Mouse (Mus musculus): ENCODE measurements around the gene Stk10.

Stk10 gene

DNA sequence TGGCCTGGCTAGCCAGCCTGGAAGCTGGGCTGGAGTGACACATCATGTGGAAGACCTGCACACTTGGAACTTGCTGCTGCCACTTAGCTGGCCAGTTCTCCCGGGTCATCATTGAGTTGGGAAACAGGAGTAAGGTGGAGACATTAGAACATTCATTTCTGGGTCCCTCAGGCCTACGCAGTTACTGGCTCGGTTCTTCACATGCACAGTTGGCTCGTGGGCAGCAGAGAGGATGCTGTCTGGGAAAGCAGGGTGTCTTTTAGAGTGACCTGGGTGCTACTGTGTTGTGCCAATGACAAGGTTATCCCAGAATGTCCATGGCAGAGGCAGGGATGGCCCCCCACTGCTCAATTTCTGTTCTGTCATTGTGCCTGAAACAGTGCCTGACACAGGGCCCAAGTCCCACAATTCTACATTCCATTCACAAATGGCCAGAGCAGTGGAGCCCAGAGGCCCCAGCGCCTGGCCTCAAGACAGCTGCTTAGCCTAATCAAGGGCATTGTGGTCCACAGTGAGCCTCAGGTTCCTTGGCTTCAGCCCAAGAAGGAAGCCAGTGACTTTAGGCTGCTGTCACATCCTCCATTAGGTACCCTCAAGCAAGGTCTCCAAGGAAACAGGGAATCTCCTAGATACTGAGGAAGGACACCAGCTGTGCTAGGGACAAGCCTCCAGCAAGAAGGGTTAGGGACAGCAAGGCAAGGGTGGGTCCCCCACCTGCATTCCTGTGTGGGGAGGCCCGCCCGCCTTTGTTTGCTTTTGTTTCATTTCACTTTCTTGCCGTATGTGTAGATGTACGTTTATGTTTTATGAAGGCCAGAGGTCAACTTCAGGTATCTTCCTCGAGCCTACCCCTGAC is 34.1 kb downstream of the Stk10 start:
- DNase-seq (ENCODE audit: inconsistent age in 2 of 2, low spot score in 1 of 2), result no peak

- DNase-seq (ENCODE audit: inconsistent age in 2 of 2, low spot score in 1 of 2), result no peak
Observed at GRCm38 (mm10) chr11:32568060-32568459, 35.0 kb downstream of the Stk10 start.

DNA sequence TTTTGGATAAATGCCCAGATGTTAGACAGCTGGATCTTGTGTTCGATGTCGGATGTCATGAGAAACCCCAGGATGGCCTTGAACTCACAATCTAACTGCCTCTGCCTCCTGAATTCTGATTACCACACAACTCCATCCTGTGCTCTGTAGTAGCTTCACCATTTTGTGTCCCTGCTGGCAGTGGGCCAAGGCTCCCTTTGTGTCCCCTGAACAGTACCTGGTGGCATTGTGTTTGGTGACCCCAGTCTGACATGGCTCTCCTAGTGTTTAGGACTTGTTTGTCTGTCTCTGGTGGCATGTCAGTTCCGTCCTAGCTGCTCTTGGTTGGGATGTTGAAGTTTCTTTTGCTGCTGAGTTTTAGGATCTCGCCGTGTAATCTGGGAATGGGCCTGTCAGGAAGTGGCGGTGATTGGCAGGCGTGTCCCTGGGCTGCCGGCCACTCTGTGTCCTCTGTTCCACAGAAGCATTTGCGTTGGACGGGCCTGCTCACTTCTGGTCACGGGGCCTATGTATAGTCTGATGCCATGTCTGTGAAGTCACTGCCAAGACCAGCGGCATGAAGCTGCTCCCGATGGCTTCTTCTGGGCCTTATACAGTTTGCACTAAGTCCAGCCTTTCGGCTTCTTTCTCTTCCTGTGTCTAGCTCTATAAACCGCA is 35.7 kb downstream of the Stk10 start:
- no peak for DNase-seq (ENCODE audit: inconsistent age in 2 of 2, low spot score in 1 of 2)

- no peak for DNase-seq (ENCODE audit: inconsistent age in 2 of 2, low spot score in 1 of 2)
Observed at GRCm38 (mm10) chr11:32571103-32571502, 38.0 kb downstream of the Stk10 start.

DNA sequence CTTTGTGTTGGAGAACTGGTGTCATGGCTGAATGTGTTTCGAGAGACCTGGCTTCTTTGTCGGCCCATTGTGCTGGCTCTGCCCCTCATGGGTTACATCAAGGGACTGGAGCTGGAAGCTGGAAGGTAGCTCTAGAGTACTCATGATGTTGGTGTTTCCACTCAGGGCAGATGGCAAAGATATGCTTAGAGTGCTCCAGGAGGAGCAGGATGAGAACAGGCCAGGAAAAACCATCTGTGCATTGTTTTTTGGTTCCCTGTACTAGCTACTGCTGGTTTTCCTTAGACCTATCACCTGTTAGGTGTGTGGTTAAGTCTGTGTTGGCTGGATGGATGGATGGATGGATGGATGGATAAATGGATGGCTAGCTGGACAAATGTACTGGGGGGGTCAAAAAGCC is 40.6 kb downstream of the Stk10 start:
- DNase-seq (ENCODE audit: inconsistent age in 2 of 2, low spot score in 1 of 2), result no peak

- DNase-seq (ENCODE audit: inconsistent age in 2 of 2, low spot score in 1 of 2), result no peak
Observed at GRCm38 (mm10) chr11:32575964-32576759, 43.1 kb downstream of the Stk10 start.

GRCm38 (mm10) chr11:32576760-32577050 is 43.6 kb downstream of the Stk10 start:
- no peak for DNase-seq (ENCODE audit: inconsistent age in 2 of 2, low spot score in 1 of 2)

- peak in 1 of 2 experiments; percentile 37 for DNase-seq (ENCODE audit: inconsistent age in 2 of 2, low spot score in 1 of 2)
Observed at GRCm38 (mm10) chr11:32580305-32580947, 47.3 kb downstream of the Stk10 start.

GRCm38 (mm10) chr11:32581031-32581430 is 47.9 kb downstream of the Stk10 start:
- DNase-seq (ENCODE audit: inconsistent age in 2 of 2, low spot score in 1 of 2), result no peak

GRCm38 (mm10) chr11:32582813-32583212 is 49.7 kb downstream of the Stk10 start:
- DNase-seq (ENCODE audit: inconsistent age in 2 of 2, low spot score in 1 of 2), result no peak

- no peak for DNase-seq (ENCODE audit: inconsistent age in 2 of 2, low spot score in 1 of 2)
Observed at GRCm38 (mm10) chr11:32585996-32586395, 52.9 kb downstream of the Stk10 start.

DNA sequence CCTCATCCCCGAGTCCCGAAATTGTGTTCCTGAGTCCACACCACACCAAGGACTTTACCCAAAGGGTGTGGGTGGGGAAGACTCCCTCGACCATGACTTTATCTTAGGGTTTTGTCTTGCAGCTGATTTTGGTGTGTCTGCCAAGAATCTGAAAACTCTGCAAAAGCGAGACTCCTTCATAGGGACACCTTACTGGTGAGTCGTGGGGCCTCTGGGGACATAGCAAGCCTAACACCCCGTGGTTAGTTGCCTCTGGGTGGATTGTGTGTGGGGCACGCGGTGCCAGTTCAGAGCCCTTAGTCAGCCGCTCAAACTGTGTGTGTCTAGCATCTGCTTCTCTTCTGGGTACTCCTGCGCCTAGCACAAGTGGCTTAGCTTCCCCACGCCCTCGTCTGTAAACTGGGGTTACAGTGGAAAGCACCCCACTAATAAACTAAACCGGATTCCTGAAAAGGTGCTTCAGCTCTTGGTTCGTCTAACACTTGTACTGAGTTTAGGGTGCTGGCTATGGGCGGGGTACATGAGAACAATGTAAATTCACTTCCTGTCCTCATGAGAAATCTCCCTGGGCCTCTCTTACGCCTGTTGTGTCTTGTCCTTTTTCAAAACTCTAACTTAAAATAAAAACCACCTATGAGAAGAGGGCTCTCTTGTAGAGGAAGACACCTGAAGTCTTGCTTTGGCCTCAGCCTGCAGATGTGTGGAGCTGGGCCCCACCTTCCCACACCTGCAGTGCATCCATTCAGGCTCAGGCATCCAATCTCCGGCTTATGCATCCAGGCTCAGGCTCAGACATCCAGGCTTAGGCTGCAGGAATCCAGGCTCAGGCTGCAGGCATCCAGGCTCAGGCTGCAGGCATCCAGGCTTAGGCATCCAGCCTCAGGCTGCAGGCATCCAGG is 54.3 kb downstream of the Stk10 start:
- DNase-seq (ENCODE audit: inconsistent age in 2 of 2, low spot score in 1 of 2), result no peak

GRCm38 (mm10) chr11:32588090-32588891 is 55.2 kb downstream of the Stk10 start:
- DNase-seq (ENCODE audit: inconsistent age in 2 of 2, low spot score in 1 of 2), result peak; percentile 60 to 90

DNA sequence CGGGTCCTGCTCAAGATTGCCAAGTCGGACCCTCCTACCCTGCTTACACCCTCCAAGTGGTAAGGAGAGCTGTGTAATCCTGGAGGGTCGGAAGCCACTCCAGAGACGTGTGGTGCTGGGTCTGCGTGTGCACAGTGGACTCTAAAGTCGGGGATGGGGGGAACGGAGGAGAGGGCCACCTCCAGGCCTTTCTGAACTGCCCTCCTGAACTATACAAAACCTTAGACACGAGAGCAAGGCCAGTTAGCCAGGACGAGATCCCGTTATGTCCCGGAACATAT is 55.7 kb downstream of the Stk10 start:
- DNase-seq (ENCODE audit: inconsistent age in 2 of 2, low spot score in 1 of 2), result no peak

DNA sequence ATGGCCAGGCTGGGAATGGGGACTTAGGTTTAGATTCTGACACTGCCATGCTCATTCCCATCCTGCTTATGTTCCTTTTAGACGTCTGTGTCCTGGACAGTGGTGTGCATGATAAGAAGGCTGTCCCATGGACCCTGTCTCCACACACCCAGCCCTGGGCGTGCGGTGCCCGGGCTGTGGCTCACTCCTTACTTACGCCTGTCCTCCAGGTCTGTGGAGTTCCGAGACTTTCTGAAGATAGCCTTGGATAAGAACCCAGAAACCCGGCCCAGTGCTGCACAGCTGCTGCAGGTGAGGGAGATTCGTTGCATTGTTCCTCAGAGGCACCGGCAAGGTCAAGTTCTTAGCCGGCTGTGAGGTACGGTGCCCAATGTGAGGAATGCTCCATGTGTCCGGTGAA is 56.1 kb downstream of the Stk10 start:
- no peak for DNase-seq (ENCODE audit: inconsistent age in 2 of 2, low spot score in 1 of 2)

- DNase-seq (ENCODE audit: inconsistent age in 2 of 2, low spot score in 1 of 2), result peak in 1 of 2 experiments; percentile 16
Observed at GRCm38 (mm10) chr11:32589791-32590190, 56.7 kb downstream of the Stk10 start.

DNA sequence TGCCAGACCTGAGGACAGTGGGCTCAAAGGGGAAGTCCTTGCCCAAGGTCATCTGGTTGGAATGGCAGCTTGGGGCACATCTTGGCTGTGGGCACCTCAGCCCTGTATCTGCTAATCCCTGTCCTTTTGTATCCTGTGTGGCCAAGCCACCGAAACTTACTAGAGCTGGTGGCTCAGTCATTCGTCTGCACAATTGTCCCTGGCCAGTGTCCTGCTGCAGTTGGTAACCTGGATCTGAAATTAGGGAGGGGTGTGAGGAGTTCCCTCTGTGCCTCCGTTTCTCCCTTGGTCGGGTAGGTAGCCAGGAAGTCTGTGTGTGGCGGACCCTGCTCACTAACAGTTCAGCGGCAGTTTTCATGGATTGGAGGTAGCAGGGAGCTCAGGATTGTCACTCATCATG is 57.1 kb downstream of the Stk10 start:
- DNase-seq (ENCODE audit: inconsistent age in 2 of 2, low spot score in 1 of 2), result peak in 1 of 2 experiments; percentile 16

DNA sequence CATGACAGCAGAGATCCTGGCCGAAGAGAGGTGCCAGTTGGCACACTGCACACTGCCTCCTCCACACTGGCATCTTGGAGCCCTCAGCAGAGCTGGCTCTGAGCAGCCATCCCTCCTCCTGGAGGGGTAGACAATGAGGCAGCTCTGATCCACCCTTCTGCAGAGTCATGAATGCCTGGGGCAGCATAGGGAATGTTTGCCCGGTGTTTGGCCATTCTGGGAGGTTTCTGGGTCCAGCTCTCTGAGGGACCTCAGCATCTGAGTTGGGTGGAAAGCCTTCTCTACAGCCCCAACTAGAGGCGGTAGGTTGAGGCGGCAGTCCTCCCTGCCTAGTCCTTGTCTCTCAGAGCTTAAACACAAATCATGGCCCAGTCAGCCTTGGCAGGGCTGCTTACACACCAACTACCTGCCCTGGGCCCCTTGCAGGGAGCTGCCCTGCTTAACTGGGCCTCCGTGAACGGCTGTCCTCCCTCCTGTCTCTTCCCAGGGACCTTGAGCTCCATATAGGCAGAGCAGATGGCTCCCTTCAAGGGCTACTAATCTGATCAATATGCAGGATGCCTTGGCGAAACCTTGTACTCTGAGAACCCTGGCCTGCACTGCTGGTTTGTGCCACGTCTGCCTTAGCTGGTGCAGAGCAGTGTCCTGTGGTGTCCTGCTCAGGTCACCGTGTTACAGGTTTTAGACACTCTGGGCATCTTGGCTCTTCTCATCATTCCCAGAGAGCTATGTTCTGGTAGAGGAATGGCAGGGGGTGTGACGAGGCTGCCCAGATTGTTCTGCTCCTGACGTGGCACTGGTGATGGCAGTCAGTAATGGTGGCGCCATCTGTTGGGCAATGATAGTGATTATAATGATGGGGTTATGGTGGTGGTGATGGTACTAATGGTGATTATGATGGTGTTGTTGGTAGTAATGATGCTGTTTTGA is 59.1 kb downstream of the Stk10 start:
- DNase-seq (ENCODE audit: inconsistent age in 2 of 2, low spot score in 1 of 2), result no peak

DNA sequence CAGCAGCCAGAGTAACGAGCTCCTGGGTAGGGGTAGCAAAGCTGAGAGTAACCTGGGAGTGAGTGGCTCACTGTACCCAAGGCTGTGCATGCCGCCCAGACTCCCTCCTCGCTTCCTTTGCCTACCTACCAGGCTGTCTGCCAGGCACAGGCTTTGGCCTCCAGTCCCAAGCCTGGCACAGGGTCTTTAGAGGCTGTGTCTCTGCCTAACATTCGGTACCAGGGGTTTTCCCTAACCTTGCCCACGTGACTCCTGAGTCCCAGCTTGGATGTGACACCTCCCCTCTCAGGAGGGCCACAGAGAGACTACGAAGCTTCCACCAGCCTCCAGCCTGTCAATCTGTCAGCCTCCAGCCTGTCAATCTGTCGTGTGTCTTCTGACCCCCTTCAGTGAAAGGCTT is 60.0 kb downstream of the Stk10 start:
- DNase-seq (ENCODE audit: inconsistent age in 2 of 2, low spot score in 1 of 2), result no peak

All from adrenal gland, adult (tissue).